Mouse (Mus musculus) liver, postnatal 0 days (tissue): ENCODE data around the gene Brat1. TPM values are rescaled to one million over a fixed set of nuclear protein-coding genes. Genes with fewer than 3 reads are reported as not detected.
"Not testable (repeated sequence)": the region's sequence is repeated elsewhere in the genome, so short reads cannot be mapped to it uniquely, and the experiment has no call there.

Source experiments
- ATAC-seq: fragments of 200-750 bp; cut with Nextera tagmentation; 2 replicates; pipeline ENCODE4 v1.8.0; 2017; ENCODE audit warnings: mild to moderate bottlenecking, moderate library complexity
- DNase-seq: peaks from one replicate; pipeline ENCODE4 v3.0.0-alpha.2; 2016
- H3K27ac ChIP-seq: fragments of 300-500 bp; sonication (generic); 2 replicates; pipeline ENCODE4 v1.5.1; 2014; ENCODE audit warnings: antibody characterized with exemption, moderate library complexity, mild to moderate bottlenecking, low read depth
- H3K27me3 ChIP-seq: fragments of 300-500 bp; sonication (generic); 2 replicates; pipeline ENCODE4 v1.6.1; 2014; ENCODE audit warnings: low read length, control low read depth, mixed read lengths; ENCODE audit not compliant: insufficient read depth
- H3K36me3 ChIP-seq: fragments of 300-500 bp; sonication (generic); replicated peaks from 2 replicates; pipeline ENCODE4 v1.6.1; 2014; ENCODE audit warnings: mild to moderate bottlenecking, control low read depth, low read length, moderate library complexity, mixed read lengths; ENCODE audit not compliant: insufficient read depth
- H3K4me1 ChIP-seq: fragments of 300-500 bp; sonication (generic); 2 replicates; pipeline ENCODE4 v1.6.1; 2014; ENCODE audit warnings: antibody characterized with exemption, mild to moderate bottlenecking, control low read depth; ENCODE audit not compliant: insufficient read depth
- H3K4me2 ChIP-seq: fragments of 300-500 bp; sonication (generic); 2 replicates; pipeline ENCODE4 v1.6.1; 2014; ENCODE audit warnings: low read depth, mild to moderate bottlenecking, low read length, moderate library complexity, mixed read lengths
- H3K4me3 ChIP-seq: fragments of 300-500 bp; sonication (generic); 2 replicates; pipeline ENCODE4 v1.5.1; 2014; ENCODE audit warnings: low read depth, low read length
- H3K9ac ChIP-seq: fragments of 300-500 bp; sonication (generic); replicated peaks from 2 replicates; pipeline ENCODE4 v1.6.1; 2014; ENCODE audit warnings: mild to moderate bottlenecking, moderate library complexity
- H3K9me3 ChIP-seq: fragments of 300-500 bp; sonication (generic); 2 replicates; pipeline ENCODE4 v1.6.1; 2016; ENCODE audit warnings: mild to moderate bottlenecking, control low read depth, low read length, mixed read lengths
- CTCF ChIP-seq: sonication (generic); IDR thresholded peaks from 2 replicates; pipeline ENCODE4 v1.5.1; 2016; ENCODE audit warnings: antibody characterized with exemption, low read depth
- EP300 ChIP-seq: IDR thresholded peaks from 2 replicates; pipeline ENCODE4 v1.6.1; 2016; ENCODE audit warnings: antibody characterized with exemption, low read depth, mild to moderate bottlenecking
- WGBS: fragments of 180-500 bp; shearing (Covaris S2); extraction: QIAGEN DNeasy Blood & Tissue Kit; methylation state at CpG from one replicate; pipeline ENCODE4 v1.1.7; 2014; ENCODE audit not compliant: insufficient replicate concordance; 5-methylcytosine and 5-hydroxymethylcytosine counted together
- polyA plus RNA-seq: library from polyadenylated mRNA; unstranded; fragments of >200 nt; fragmentation: Nextera tagmentation; extraction: Ambion mirVana; gene quantifications from 2 replicates; pipeline ENCODE4 v1.2.1, GENCODE M21; 2015

Brat1 gene
- polyA plus RNA-seq, 1 experiment from 2014 or later = 4.9 TPM

GRCm38 (mm10) chr5:140662741-140663592, 41.8 kb upstream of the Brat1 start:
- peaks cover 10% of the 10 kb centered on the region for H3K4me1 ChIP-seq
- DNase-seq = no peak
- no peaks in the 10 kb centered on the region for H3K9me3 ChIP-seq
- 45% methylated on average over 17 of the region's 17 CpGs for WGBS
- H3K27me3 ChIP-seq = no peaks in the 10 kb centered on the region
- H3K36me3 ChIP-seq = peaks cover 4% of the 10 kb centered on the region; the same call in 1 of the 2 replicates
- H3K27ac ChIP-seq = peak overlapping the region; percentile 35; the same call in 1 of the 2 replicates
- ATAC-seq = peak; percentile 58
- TF ChIP-seq CTCF (no peak), EP300 (no peak)
- H3K4me3 ChIP-seq = no peak overlapping the region
- peak overlapping the region; percentile 26; the same call in 1 of the 2 replicates for H3K4me2 ChIP-seq
- H3K9ac ChIP-seq = no peak overlapping the region

DNA sequence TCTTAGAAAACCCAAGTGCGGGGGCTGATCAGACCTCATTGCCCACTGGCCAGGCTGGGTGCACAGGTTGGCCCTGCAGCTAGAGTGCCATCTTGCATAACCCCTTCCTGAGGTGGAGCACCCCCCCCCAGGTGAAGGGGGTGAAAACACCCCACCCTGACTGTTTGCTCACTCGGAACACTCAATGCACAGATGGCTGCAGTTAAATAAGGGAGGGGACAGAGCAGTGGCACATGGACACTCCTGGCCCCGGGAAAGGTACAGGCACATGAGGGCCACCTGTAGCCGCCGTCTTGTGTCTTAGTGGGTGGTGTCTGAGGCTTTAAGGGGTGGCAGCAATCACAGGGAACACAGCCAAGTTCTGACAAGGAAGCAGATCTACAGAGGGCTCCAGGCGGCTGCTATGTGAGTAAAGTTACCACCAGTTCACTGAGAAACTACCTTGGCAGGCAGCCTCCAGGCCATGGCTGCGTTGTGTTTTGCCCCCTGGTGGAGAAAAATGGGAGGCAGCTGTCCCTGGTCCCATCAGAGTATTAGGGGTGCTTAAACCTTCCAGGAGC, 41.1 kb upstream of the Brat1 start:
- no peak overlapping the region for H3K9ac ChIP-seq
- H3K27ac ChIP-seq = 0 out of 2 replicates have a peak overlapping the region, but pooled peaks have one; percentile 35
- no peak overlapping the region for H3K4me3 ChIP-seq
- peak; percentile 73 for DNase-seq
- H3K27me3 ChIP-seq = no peaks in the 10 kb centered on the region
- no peak overlapping the region for H3K4me2 ChIP-seq
- peaks cover 10% of the 10 kb centered on the region for H3K4me1 ChIP-seq
- H3K9me3 ChIP-seq = no peaks in the 10 kb centered on the region; the same call in 1 of the 2 replicates
- ATAC-seq = peak; percentile 51; the same call in 1 of the 2 replicates
- TF ChIP-seq EP300 (no peak), CTCF (peak; percentile 82)
- peaks cover 6% of the 10 kb centered on the region for H3K36me3 ChIP-seq
- WGBS = 40% methylated on average over 7 of the region's 7 CpGs

GRCm38 (mm10) chr5:140672115-140672514, 32.7 kb upstream of the Brat1 start:
- DNase-seq (no peak), ATAC-seq (no peak)
- Histone ChIP-seq H3K4me3 (no peak overlapping the region), H3K27me3 (no peaks in the 10 kb centered on the region), H3K4me2 (no peak overlapping the region), H3K36me3 (peaks cover 19% of the 10 kb centered on the region), H3K9ac (no peak overlapping the region), H3K4me1 (no peaks in the 10 kb centered on the region), H3K27ac (no peak overlapping the region), H3K9me3 (peaks cover 4% of the 10 kb centered on the region)
- 84% methylated on average over 6 of the region's 6 CpGs for WGBS
- TF ChIP-seq CTCF (no peak), EP300 (no peak)

DNA sequence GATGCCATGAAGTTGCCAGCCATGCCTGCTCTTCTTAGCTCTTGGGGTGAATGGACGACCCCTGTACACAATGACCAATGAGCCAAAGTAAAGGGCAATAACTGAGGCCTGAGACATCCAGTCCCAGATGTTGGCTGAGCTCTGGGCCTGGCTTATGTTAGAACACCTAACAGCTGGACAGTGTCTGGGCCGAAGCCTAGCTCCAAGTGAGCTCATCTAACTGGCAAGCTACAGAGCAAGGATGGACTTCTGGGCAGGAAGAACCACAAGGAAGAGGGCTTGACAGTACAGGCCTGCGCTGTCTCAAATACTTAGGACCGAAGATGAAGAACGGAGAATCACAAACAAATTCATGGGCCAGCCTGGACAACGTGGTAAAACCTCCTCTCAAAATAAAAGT, 32.2 kb upstream of the Brat1 start:
- not testable (repeated sequence) for H3K4me2 ChIP-seq, H3K27me3 ChIP-seq, H3K9me3 ChIP-seq, H3K4me3 ChIP-seq, ATAC-seq, H3K4me1 ChIP-seq, DNase-seq, H3K27ac ChIP-seq, H3K9ac ChIP-seq
- peaks cover 19% of the 10 kb centered on the region for H3K36me3 ChIP-seq
- WGBS = 80% methylated on average over 6 of the region's 6 CpGs

GRCm38 (mm10) chr5:140674036-140674435, 30.8 kb upstream of the Brat1 start:
- TF ChIP-seq EP300 (no peak), CTCF (no peak)
- no peak for DNase-seq
- WGBS = 73% methylated on average over 17 of the region's 17 CpGs
- Histone ChIP-seq H3K4me1 (no peaks in the 10 kb centered on the region), H3K9me3 (peaks cover under 1% of the 10 kb centered on the region; the same call in 1 of the 2 replicates), H3K27me3 (no peaks in the 10 kb centered on the region), H3K4me2 (no peak overlapping the region), H3K27ac (no peak overlapping the region), H3K4me3 (no peak overlapping the region), H3K9ac (no peak overlapping the region), H3K36me3 (peaks cover 14% of the 10 kb centered on the region)
- ATAC-seq = no peak

DNA sequence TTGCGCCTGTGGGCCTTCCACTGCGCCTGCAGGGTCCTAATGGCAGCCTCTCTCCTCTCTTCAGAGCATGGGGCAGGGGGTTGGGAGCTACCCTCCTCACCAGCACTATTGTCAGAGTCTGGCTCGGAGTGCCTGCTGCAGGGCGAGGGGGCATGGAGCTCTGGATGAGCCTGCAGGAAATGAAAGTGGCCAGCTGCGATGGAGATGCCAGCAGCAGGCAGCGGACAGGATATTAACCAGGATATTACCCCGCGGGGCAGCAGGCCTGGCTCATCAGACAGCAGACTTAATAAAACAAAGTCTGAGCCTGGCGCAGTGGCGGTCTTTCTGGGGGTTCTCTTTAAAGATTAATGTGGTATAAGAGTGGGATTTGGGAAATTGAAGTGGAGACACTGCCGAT, 29.7 kb upstream of the Brat1 start:
- ATAC-seq (no peak), DNase-seq (no peak)
- Histone ChIP-seq H3K9ac (no peak overlapping the region), H3K4me1 (no peaks in the 10 kb centered on the region), H3K4me2 (no peak overlapping the region), H3K27ac (no peak overlapping the region), H3K9me3 (no peaks in the 10 kb centered on the region), H3K36me3 (peaks cover 11% of the 10 kb centered on the region; the same call in 1 of the 2 replicates), H3K4me3 (no peak overlapping the region), H3K27me3 (no peaks in the 10 kb centered on the region)
- TF ChIP-seq CTCF (no peak), EP300 (no peak)
- 83% methylated on average over 11 of the region's 11 CpGs for WGBS
